Mouse (Mus musculus) stomach, embryonic 15.5 days (tissue): ENCODE data around the gene Amigo1. TPM values are rescaled to one million over a fixed set of nuclear protein-coding genes. Genes with fewer than 3 reads are reported as not detected.

ENCODE experiments used
- ATAC-seq: fragments of 200-750 bp; cut with Nextera tagmentation; 2 replicates; pipeline ENCODE4 v1.8.0; 2017; ENCODE audit warnings: low read depth, moderate number of reproducible peaks, moderate TSS enrichment; ENCODE audit not compliant: insufficient read depth, low FRiP score
- H3K27ac ChIP-seq: fragments of 300-500 bp; sonication (generic); 2 replicates; pipeline ENCODE4 v1.5.1; 2015; ENCODE audit warnings: mild to moderate bottlenecking, inconsistent platforms
- H3K27me3 ChIP-seq: fragments of 300-500 bp; sonication (generic); replicated peaks from 2 replicates; pipeline ENCODE4 v1.6.1; 2015; ENCODE audit warnings: inconsistent platforms
- H3K36me3 ChIP-seq: fragments of 300-500 bp; sonication (generic); 2 replicates; pipeline ENCODE4 v1.6.1; 2015; ENCODE audit warnings: inconsistent platforms
- H3K4me1 ChIP-seq: fragments of 300-500 bp; sonication (generic); 2 replicates; pipeline ENCODE4 v1.6.1; 2015; ENCODE audit warnings: inconsistent platforms
- H3K4me2 ChIP-seq: fragments of 300-500 bp; sonication (generic); 2 replicates; pipeline ENCODE4 v1.6.1; 2015; ENCODE audit warnings: mild to moderate bottlenecking, inconsistent platforms
- H3K4me3 ChIP-seq: fragments of 300-500 bp; sonication (generic); replicated peaks from 2 replicates; pipeline ENCODE4 v1.5.1; 2015; ENCODE audit warnings: inconsistent platforms
- H3K9ac ChIP-seq: fragments of 300-500 bp; sonication (generic); 2 replicates; pipeline ENCODE4 v1.6.1; 2015; ENCODE audit warnings: inconsistent platforms
- H3K9me3 ChIP-seq: fragments of 300-500 bp; sonication (generic); 2 replicates; pipeline ENCODE4 v1.6.1; 2016; ENCODE audit warnings: inconsistent platforms
- WGBS: fragments of 180-500 bp; shearing (Covaris S2); methylation state at CpG from one replicate; pipeline ENCODE4 v1.1.7; 2015; 5-methylcytosine and 5-hydroxymethylcytosine counted together
- polyA plus RNA-seq: library from polyadenylated mRNA; unstranded; fragments of >200 nt; fragmentation: Nextera tagmentation; extraction: Ambion mirVana; gene quantifications from 2 replicates; pipeline ENCODE4 v1.2.1, GENCODE M21; 2015

The Amigo1 gene
- polyA plus RNA-seq: 3.8 and 4.4 TPM in 2 replicates

- H3K27ac ChIP-seq: no peak within 1 kb of the TSS
- peak; percentile 61; the same call in 1 of the 2 replicates for ATAC-seq
- 2% methylated on average over 92 of the region's 100 CpGs for WGBS
- H3K36me3 ChIP-seq: no peaks in the 10 kb centered on the region
- H3K27me3 ChIP-seq: no peaks in the 10 kb centered on the region
- H3K9ac ChIP-seq: peak within 1 kb of the TSS; percentile 40
- peaks cover 14% of the 10 kb centered on the region for H3K4me1 ChIP-seq
- no peaks in the 10 kb centered on the region for H3K9me3 ChIP-seq
- peak within 1 kb of the TSS; percentile 86 for H3K4me2 ChIP-seq
- H3K4me3 ChIP-seq: peak within 1 kb of the TSS; percentile 61
Measured at GRCm38 (mm10) chr3:108186098-108187047, at the start of gene Amigo1. TSS of gene Amigo1 (plus strand) at chr3:108186335.

DNA sequence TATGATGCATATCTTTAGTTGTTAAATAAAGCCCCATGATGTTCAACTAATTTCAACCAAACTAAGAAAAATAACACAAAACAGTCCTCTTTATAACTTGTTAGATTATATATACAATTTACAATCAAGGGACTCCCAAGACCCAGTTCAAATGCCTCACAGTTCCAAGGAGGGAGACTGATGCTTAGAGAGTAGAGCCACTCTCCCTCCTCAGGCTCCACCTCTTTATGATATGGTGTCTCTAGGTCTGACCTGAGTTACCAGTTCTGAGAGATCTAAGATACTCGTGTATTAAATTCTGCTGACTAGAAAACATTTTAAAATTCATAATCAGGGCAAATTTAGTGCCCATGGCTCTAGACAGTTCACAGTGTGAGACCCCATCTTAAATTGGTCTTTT, 47.0 kb upstream of the Amigo1 start:
- H3K27me3 ChIP-seq: no peaks in the 10 kb centered on the region
- no peak overlapping the region for H3K4me3 ChIP-seq
- H3K27ac ChIP-seq: no peak overlapping the region
- no peak overlapping the region for H3K9ac ChIP-seq
- H3K9me3 ChIP-seq: no peaks in the 10 kb centered on the region
- H3K36me3 ChIP-seq: no peaks in the 10 kb centered on the region
- 71% methylated on average over 1 of the region's 1 CpGs for WGBS
- ATAC-seq: no peak
- H3K4me1 ChIP-seq: 0 out of 2 replicates have a peak, but pooled peaks cover 2% of the 10 kb centered on the region
- H3K4me2 ChIP-seq: no peak overlapping the region

- no peak overlapping the region for H3K9ac ChIP-seq
- 0 out of 2 replicates have a peak, but pooled peaks cover 8% of the 10 kb centered on the region for H3K4me1 ChIP-seq
- H3K27ac ChIP-seq: no peak overlapping the region
- H3K9me3 ChIP-seq: no peaks in the 10 kb centered on the region
- no peak overlapping the region for H3K4me3 ChIP-seq
- H3K4me2 ChIP-seq: no peak overlapping the region
- H3K27me3 ChIP-seq: no peaks in the 10 kb centered on the region
- no peak for ATAC-seq
- WGBS: 81% methylated on average over 4 of the region's 4 CpGs
- H3K36me3 ChIP-seq: no peaks in the 10 kb centered on the region
Measured at GRCm38 (mm10) chr3:108140786-108141185, 45.3 kb upstream of the Amigo1 start.

GRCm38 (mm10) chr3:108145534-108146445, 40.3 kb upstream of the Amigo1 start, which contains the start of gene Gnai3:
TSS of gene Gnai3 (minus strand) at chr3:108146146.
- Histone ChIP-seq H3K4me2 (peak within 1 kb of the TSS; percentile 76), H3K9ac (peak within 1 kb of the TSS; percentile 78), H3K9me3 (no peaks in the 10 kb centered on the region), H3K27me3 (no peaks in the 10 kb centered on the region), H3K4me3 (peak within 1 kb of the TSS; percentile 96), H3K4me1 (peaks cover 18% of the 10 kb centered on the region; the same call in 1 of the 2 replicates), H3K36me3 (no peaks in the 10 kb centered on the region), H3K27ac (peak within 1 kb of the TSS; percentile 93)
- ATAC-seq: peak; percentile 95
- WGBS: under 1% methylated on average over 63 of the region's 63 CpGs

GRCm38 (mm10) chr3:108146671-108147070, 39.5 kb upstream of the Amigo1 start:
- Histone ChIP-seq H3K9me3 (no peaks in the 10 kb centered on the region), H3K27ac (peak overlapping the region; percentile 93; the same call in 1 of the 2 replicates), H3K4me1 (peaks cover 18% of the 10 kb centered on the region; the same call in 1 of the 2 replicates), H3K36me3 (no peaks in the 10 kb centered on the region), H3K4me2 (peak overlapping the region; percentile 76), H3K9ac (0 out of 2 replicates have a peak overlapping the region, but pooled peaks have one; percentile 78), H3K4me3 (peak overlapping the region; percentile 96), H3K27me3 (no peaks in the 10 kb centered on the region)
- 47% methylated on average over 5 of the region's 5 CpGs for WGBS
- ATAC-seq: no peak

- no peak overlapping the region for H3K9ac ChIP-seq
- H3K9me3 ChIP-seq: no peaks in the 10 kb centered on the region
- H3K36me3 ChIP-seq: no peaks in the 10 kb centered on the region
- no peaks in the 10 kb centered on the region for H3K27me3 ChIP-seq
- H3K4me3 ChIP-seq: no peak overlapping the region
- no peak overlapping the region for H3K27ac ChIP-seq
- H3K4me1 ChIP-seq: peaks cover 18% of the 10 kb centered on the region; the same call in 1 of the 2 replicates
- ATAC-seq: no peak
- peak overlapping the region; percentile 1; the same call in 1 of the 2 replicates for H3K4me2 ChIP-seq
- WGBS: 68% methylated on average over 11 of the region's 11 CpGs
Measured at GRCm38 (mm10) chr3:108147386-108148235, 38.5 kb upstream of the Amigo1 start.

- Histone ChIP-seq H3K9ac (no peak overlapping the region), H3K9me3 (no peaks in the 10 kb centered on the region), H3K27ac (no peak overlapping the region), H3K36me3 (no peaks in the 10 kb centered on the region), H3K4me3 (no peak overlapping the region), H3K27me3 (no peaks in the 10 kb centered on the region), H3K4me2 (no peak overlapping the region), H3K4me1 (peaks cover 3% of the 10 kb centered on the region; the same call in 1 of the 2 replicates)
- ATAC-seq: no peak
- WGBS: 84% methylated on average over 3 of the region's 3 CpGs
Measured at GRCm38 (mm10) chr3:108152290-108152689, 33.8 kb upstream of the Amigo1 start.

GRCm38 (mm10) chr3:108154656-108155055, 31.5 kb upstream of the Amigo1 start, which contains the start of gene Gpr61:
TSS of gene Gpr61 (minus strand) at chr3:108154882.
- WGBS: 39% methylated on average over 4 of the region's 4 CpGs
- Histone ChIP-seq H3K9me3 (no peaks in the 10 kb centered on the region), H3K4me2 (no peak within 1 kb of the TSS), H3K27ac (no peak within 1 kb of the TSS), H3K36me3 (no peaks in the 10 kb centered on the region), H3K4me1 (no peaks in the 10 kb centered on the region), H3K9ac (no peak within 1 kb of the TSS), H3K4me3 (no peak within 1 kb of the TSS), H3K27me3 (no peaks in the 10 kb centered on the region)
- no peak for ATAC-seq

GRCm38 (mm10) chr3:108158383-108159037, 27.6 kb upstream of the Amigo1 start:
- H3K4me1 ChIP-seq: no peaks in the 10 kb centered on the region
- H3K36me3 ChIP-seq: no peaks in the 10 kb centered on the region
- ATAC-seq: no peak
- H3K27ac ChIP-seq: no peak overlapping the region
- no peaks in the 10 kb centered on the region for H3K9me3 ChIP-seq
- 66% methylated on average over 9 of the region's 9 CpGs for WGBS
- H3K4me3 ChIP-seq: no peak overlapping the region
- H3K4me2 ChIP-seq: no peak overlapping the region
- H3K27me3 ChIP-seq: no peaks in the 10 kb centered on the region
- no peak overlapping the region for H3K9ac ChIP-seq

- Histone ChIP-seq H3K4me1 (peaks cover 24% of the 10 kb centered on the region), H3K36me3 (no peaks in the 10 kb centered on the region), H3K4me3 (no peak overlapping the region), H3K27ac (no peak overlapping the region), H3K4me2 (no peak overlapping the region), H3K9ac (no peak overlapping the region), H3K9me3 (no peaks in the 10 kb centered on the region), H3K27me3 (no peaks in the 10 kb centered on the region)
- 63% methylated on average over 5 of the region's 5 CpGs for WGBS
- no peak for ATAC-seq
Measured at GRCm38 (mm10) chr3:108164091-108164490, 22.0 kb upstream of the Amigo1 start.
